Mouse (Mus musculus) heart, postnatal 0 days (tissue): ENCODE measurements around the gene Gmppa.

Source experiments
- CTCF ChIP-seq: IDR thresholded peaks from 2 replicates; pipeline ENCODE4 v1.5.1; 2016; ENCODE audit warnings: antibody characterized with exemption, control low read depth, low read depth
- EP300 ChIP-seq: IDR thresholded peaks from 2 replicates; pipeline ENCODE4 v1.6.1; 2016; ENCODE audit warnings: antibody characterized with exemption, low read depth

DNA sequence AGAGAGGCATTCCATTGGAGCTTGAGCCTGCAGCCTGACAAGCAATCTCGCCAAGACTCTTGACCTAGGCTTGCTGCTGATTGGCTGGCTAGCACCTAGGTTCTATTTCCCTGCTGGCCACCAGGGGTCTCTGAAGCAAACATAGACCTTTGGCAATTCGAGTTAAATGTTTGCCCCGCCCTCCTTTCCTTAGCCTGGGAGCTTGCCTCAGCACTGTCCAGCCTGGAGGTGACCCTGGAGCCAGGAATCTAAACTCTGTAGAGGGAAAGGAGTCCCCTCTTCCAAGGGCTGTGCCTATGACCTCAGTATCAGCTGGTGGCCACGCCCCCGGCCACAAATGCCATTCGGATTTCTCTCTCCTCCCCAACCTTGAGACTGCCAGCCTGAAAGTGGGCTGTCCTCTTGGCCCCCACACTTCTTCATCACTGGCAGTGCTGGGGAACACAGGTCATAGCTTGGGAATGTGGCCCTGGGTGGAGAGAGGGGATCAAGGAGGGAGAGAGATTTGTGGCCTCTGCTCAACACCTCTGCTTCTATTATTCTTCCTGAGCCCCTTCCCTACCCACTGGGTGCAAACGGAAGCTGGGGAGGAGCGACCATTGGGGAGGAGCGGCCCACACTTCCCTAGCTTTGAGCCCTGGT, 36.8 kb upstream of the Gmppa start:
- TF ChIP-seq EP300 (no peak), CTCF (peak; percentile 89)
